Mouse (Mus musculus): ENCODE results near the gene Plrg1. TPM values are rescaled to one million over a fixed set of nuclear protein-coding genes. Genes with fewer than 3 reads are reported as not detected.

The Plrg1 gene
- total RNA-seq, 2 experiments from 2014 or later = 47.4 to 51.3 TPM

GRCm38 (mm10) chr3:83052102-83052501, 3.2 kb upstream of the Plrg1 start:
- DNase-seq = no peak

- no peak for DNase-seq
Measured at GRCm38 (mm10) chr3:83053126-83053525, 2.2 kb upstream of the Plrg1 start.

- DNase-seq = peak; percentile 27 to 45
Measured at GRCm38 (mm10) chr3:83053758-83054157, 1.6 kb upstream of the Plrg1 start.

GRCm38 (mm10) chr3:83054759-83055158, 563 bp upstream of the Plrg1 start:
- DNase-seq = no peak

GRCm38 (mm10) chr3:83057046-83057445, 1.7 kb downstream of the Plrg1 start:
- DNase-seq = no peak

- no peak for DNase-seq
Measured at GRCm38 (mm10) chr3:83067920-83068319, 12.6 kb downstream of the Plrg1 start.

GRCm38 (mm10) chr3:83068869-83069268, 13.5 kb downstream of the Plrg1 start:
- DNase-seq = no peak

GRCm38 (mm10) chr3:83070231-83070630, 14.9 kb downstream of the Plrg1 start:
- no peak for DNase-seq

- no peak for DNase-seq
Measured at GRCm38 (mm10) chr3:83076563-83076962, 21.2 kb downstream of the Plrg1 start.

- DNase-seq = peak; percentile 58 to 63
Measured at GRCm38 (mm10) chr3:83080567-83081055, 25.3 kb downstream of the Plrg1 start.

- DNase-seq = no peak
Measured at GRCm38 (mm10) chr3:83097586-83097985, 42.3 kb downstream of the Plrg1 start.

GRCm38 (mm10) chr3:83098546-83099034, 43.3 kb downstream of the Plrg1 start:
- DNase-seq = peak; percentile 7 to 23

GRCm38 (mm10) chr3:83099139-83099538, 43.8 kb downstream of the Plrg1 start:
- no peak for DNase-seq

GRCm38 (mm10) chr3:83099651-83100050, 44.3 kb downstream of the Plrg1 start:
- no peak for DNase-seq

GRCm38 (mm10) chr3:83102286-83102685, 47.0 kb downstream of the Plrg1 start:
- DNase-seq = no peak

- peak in 1 of 2 experiments; percentile 32 for DNase-seq
Measured at GRCm38 (mm10) chr3:83110163-83110562, 54.8 kb downstream of the Plrg1 start.

GRCm38 (mm10) chr3:83111485-83112261, 56.4 kb downstream of the Plrg1 start:
- DNase-seq = no peak

GRCm38 (mm10) chr3:83112869-83113268, 57.5 kb downstream of the Plrg1 start:
- no peak for DNase-seq

GRCm38 (mm10) chr3:83114946-83115345, 59.6 kb downstream of the Plrg1 start:
- DNase-seq = no peak

GRCm38 (mm10) chr3:83117592-83117991, 62.3 kb downstream of the Plrg1 start:
- DNase-seq = no peak
